Mouse (Mus musculus): ENCODE data around the gene Shb.

The Shb gene

GRCm38 (mm10) chr4:45422640-45423039 is 109.6 kb downstream of the Shb start:
- DNase-seq (ENCODE audit: inconsistent ontology term): no peak

- peak; percentile 19 for DNase-seq (ENCODE audit: inconsistent ontology term)
These were observed 110.6 kb downstream of the Shb start for GRCm38 (mm10) chr4:45421519-45422260.

- peak; percentile 26 for DNase-seq (ENCODE audit: inconsistent ontology term)
These were observed 111.5 kb downstream of the Shb start for GRCm38 (mm10) chr4:45420733-45421132.

- DNase-seq (ENCODE audit: inconsistent ontology term): no peak
These were observed 113.2 kb downstream of the Shb start for GRCm38 (mm10) chr4:45419051-45419450.

- DNase-seq (ENCODE audit: inconsistent ontology term): peak; percentile 58
These were observed 113.9 kb downstream of the Shb start for GRCm38 (mm10) chr4:45418229-45418950.

GRCm38 (mm10) chr4:45416314-45416713 is 116.0 kb downstream of the Shb start:
- DNase-seq (ENCODE audit: inconsistent ontology term): no peak

- DNase-seq (ENCODE audit: inconsistent ontology term): no peak
These were observed 118.5 kb downstream of the Shb start for GRCm38 (mm10) chr4:45413674-45414338.

- DNase-seq (ENCODE audit: inconsistent ontology term): no peak
These were observed 119.7 kb downstream of the Shb start for GRCm38 (mm10) chr4:45412433-45413192.

GRCm38 (mm10) chr4:45411181-45411790 is 121.0 kb downstream of the Shb start:
- DNase-seq (ENCODE audit: inconsistent ontology term): no peak

- no peak for DNase-seq (ENCODE audit: inconsistent ontology term)
These were observed 123.0 kb downstream of the Shb start for GRCm38 (mm10) chr4:45409270-45409669.

GRCm38 (mm10) chr4:45408427-45409132 is 123.7 kb downstream of the Shb start, which contains the start of gene Slc25a51:
TSS of gene Slc25a51 (minus strand) at chr4:45408766.
- peak; percentile 94 for DNase-seq (ENCODE audit: inconsistent ontology term)

- DNase-seq (ENCODE audit: inconsistent ontology term): peak; percentile 26
These were observed 124.5 kb downstream of the Shb start for GRCm38 (mm10) chr4:45407703-45408334.

GRCm38 (mm10) chr4:45407001-45407702 is 125.1 kb downstream of the Shb start:
- no peak for DNase-seq (ENCODE audit: inconsistent ontology term)

- DNase-seq (ENCODE audit: inconsistent ontology term): no peak
These were observed 125.9 kb downstream of the Shb start for GRCm38 (mm10) chr4:45406397-45406796.

GRCm38 (mm10) chr4:45405315-45405714 is 127.0 kb downstream of the Shb start:
- no peak for DNase-seq (ENCODE audit: inconsistent ontology term)

GRCm38 (mm10) chr4:45404086-45404485 is 128.2 kb downstream of the Shb start:
- no peak for DNase-seq (ENCODE audit: inconsistent ontology term)

GRCm38 (mm10) chr4:45403499-45403878 is 128.8 kb downstream of the Shb start:
- no peak for DNase-seq (ENCODE audit: inconsistent ontology term)

- no peak for DNase-seq (ENCODE audit: inconsistent ontology term)
These were observed 129.3 kb downstream of the Shb start for GRCm38 (mm10) chr4:45402878-45403498.

GRCm38 (mm10) chr4:45402281-45402680 is 130.0 kb downstream of the Shb start:
- DNase-seq (ENCODE audit: inconsistent ontology term): no peak
